Mouse (Mus musculus) brain, embryonic 14.5 days (tissue): ENCODE measurements around the gene Adam8. TPM values are rescaled to one million over a fixed set of nuclear protein-coding genes. Genes with fewer than 3 reads are reported as not detected.

Source experiments
- DNase-seq: peaks from one replicate; pipeline ENCODE4 v3.0.0-alpha.2; 2011; ENCODE audit warnings: low read depth
- CTCF ChIP-seq: fragments of 200-500 bp; IDR thresholded peaks from 2 replicates; pipeline ENCODE4 v1.5.1; 2012; ENCODE audit warnings: inconsistent platforms, mild to moderate bottlenecking, moderate library complexity, borderline replicate concordance; ENCODE audit not compliant: insufficient read depth, insufficient read length; ENCODE audit errors: extremely low read depth
- POLR2A ChIP-seq: fragments of 200-500 bp; IDR thresholded peaks from 2 replicates; pipeline ENCODE4 v1.6.1; 2012; ENCODE audit warnings: mild to moderate bottlenecking, inconsistent platforms, borderline replicate concordance; ENCODE audit not compliant: poor library complexity, insufficient read depth, insufficient read length, severe bottlenecking; ENCODE audit errors: extremely low read depth
- polyA plus RNA-seq: library from polyadenylated mRNA; depleted of rRNA; stranded (reverse); fragments of >200 nt; gene quantifications from 2 replicates; pipeline ENCODE4 v1.2.3, GENCODE M21; 2012; rRNA removed

Gene Adam8
- 12.7 and 14.7 TPM in 2 replicates for polyA plus RNA-seq

DNA sequence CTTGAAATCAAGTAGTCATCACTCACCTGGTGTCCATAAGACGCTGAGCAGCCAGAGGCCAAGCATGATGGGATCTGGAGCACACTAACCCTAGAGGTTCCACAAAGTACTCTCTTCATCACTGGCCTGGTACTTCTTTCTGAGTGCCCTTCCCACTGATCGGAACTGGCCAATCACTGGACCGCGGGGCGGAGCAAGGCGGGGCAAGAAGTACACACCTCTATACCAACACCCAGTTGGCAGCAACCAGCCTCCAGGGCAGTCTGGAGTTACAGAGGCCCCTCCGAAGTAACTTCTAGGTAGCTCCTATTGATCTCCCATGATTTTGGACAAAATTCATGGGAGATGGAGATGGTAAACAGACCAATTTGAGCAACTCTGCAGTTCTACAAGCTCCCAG lies at the start of gene Adam8:
Gene Adam8 (minus strand): TSS at position 157 of the 400 bp plus-strand sequence.
- no peak for TF ChIP-seq CTCF
- TF ChIP-seq POLR2A, result no peak
- DNase-seq, result peak; percentile 4

DNA sequence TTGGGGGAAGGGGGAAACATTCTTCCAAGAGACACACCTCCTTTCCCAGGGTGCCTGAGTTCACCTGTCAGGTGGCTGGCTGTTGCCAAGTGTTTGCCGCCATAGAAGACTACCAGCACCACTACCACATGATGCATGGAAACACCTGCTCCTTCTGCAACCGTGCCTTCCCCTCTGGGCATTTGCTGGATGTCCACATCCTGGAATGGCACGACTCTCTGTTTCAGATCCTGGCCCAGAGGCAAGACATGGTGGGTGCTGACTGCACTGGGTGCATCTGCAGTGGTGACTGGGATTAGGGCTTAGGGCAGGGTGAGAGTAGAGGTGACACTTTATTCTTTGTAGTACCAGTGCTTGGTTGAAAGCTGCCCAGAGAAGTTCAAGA lies 44.8 kb upstream of the Adam8 start:
- TF ChIP-seq POLR2A (no peak), CTCF (no peak)
- no peak for DNase-seq

DNA sequence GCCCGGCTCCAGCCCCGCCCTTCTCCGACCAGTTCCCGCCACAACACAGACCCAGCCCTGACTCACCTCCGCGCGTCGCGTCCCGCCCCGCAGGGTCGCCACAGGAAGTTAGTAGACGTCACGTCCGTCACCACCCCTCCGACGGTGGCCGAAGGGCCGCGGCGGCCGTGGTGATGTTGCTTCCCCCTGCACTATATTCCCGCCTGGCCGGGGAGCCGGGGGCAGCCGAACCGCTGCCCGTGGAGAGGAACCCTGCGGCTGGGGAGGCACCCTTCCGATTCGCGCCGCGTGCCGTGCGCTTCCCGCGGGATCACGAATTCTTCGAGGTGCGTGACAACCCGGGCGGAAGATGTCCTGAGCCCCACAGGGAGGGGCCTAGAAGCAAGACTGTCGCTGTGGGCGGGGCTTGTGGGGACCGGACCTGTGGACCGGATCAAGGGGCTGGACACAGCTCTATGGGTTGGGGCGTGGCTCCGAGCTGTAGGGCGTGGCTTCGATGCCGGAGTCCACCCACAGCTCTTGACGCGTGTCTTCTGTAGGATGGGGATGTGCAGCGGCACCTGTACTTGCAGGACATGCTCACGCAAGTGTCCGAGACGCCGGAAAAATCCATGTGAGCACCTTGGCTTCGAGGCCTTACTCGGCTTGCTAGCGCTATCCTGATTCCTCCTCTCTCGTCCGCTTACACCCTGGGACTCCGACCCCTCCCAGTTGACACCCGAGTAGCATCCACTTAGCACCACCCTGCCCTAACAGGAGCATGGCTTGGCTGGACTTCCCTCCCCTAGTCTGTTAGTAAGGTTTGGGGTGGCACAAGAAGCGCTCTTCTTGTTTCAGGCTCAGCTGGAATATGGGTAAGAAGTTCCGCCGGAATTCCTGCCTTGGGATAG lies 44.2 kb upstream of the Adam8 start, which contains the start of the genes Zfp511 and Tubgcp2:
Gene Zfp511 (plus strand): TSS at position 111 of the 890 bp plus-strand sequence.
Gene Tubgcp2 (minus strand): TSS at position 389 of the 890 bp plus-strand sequence.
- no peak for TF ChIP-seq CTCF
- TF ChIP-seq POLR2A, result peak; percentile 75; the same call in 1 of the 2 replicates
- peak; percentile 97 for DNase-seq

DNA sequence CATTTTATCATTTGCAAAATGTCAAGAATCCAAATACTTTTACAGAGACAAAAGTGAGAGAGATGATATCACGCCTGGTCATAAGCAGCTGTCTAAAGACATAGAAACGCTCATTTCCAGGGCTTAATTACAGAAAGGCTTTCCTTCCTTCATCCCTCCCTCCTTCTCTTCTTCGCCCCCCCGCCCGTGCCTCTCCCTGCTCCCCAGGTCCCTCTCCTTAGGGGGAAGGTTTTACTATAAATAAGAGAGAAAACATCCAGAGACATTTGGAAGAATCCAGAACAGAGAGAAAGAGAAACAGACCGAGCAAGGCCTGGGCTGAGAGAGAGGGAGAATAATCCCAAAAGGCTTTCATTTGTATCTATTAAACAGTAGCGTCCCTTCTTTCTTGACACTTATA lies 43.1 kb upstream of the Adam8 start:
- no peak for TF ChIP-seq POLR2A
- no peak for TF ChIP-seq CTCF
- no peak for DNase-seq

DNA sequence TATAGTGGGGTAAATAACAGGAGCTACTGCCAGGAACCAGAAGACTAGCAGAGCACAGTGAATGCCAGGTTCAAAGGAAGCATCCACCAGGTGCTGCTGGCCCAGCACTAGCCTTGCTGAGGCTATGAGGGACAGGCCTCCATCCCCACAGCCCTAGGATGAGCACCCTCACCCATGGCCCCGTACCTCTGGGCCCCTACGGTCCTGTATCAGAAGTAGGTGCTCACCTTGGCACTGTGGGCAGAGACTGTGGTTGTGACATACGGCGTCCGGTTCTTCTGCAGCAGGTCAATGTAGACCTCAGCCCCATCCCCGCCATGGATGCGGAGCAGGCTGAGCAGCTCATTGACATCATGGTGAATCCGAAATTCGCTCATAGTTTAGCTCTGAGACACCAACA lies 41.0 kb upstream of the Adam8 start:
- TF ChIP-seq CTCF (no peak), POLR2A (no peak)
- DNase-seq, result no peak

DNA sequence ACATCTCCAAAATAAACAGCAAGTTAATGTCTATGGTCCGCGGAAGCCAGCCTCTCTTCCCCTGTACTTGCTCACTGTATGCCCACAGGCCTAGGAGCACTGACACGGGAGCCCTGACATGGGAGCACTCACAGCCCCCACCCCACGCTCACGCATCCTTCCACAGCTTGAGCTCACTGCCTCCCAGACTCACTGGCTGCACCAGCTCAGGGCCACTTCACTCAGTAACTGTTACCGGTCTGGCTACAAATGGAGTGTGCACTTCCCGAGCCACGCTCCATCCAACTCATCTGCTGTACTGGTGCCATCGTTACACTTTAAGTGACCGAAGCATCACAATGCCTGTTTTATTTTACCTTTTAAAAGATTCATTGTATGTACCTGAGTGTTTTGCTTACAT lies 40.0 kb upstream of the Adam8 start:
- no peak for TF ChIP-seq CTCF
- no peak for TF ChIP-seq POLR2A
- no peak for DNase-seq

DNA sequence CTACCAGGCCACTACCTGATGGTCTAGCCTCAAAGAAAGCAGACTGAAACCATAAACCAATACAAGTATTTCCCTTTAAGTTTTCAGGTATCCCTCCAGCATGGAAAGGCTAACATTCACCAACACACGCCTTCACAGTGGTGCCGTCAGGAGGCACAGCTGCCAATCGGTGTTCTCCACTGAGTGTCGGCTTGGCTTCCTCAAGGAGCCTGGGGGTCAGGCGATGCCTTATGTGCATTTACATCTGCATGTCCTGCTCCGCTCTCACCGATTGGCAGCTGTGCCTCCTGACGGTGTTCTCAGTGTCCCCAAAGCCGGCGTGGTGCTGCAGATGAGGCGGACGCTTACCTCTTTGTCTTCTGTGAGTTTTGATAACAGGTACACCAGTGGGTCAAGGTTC lies 39.4 kb upstream of the Adam8 start:
- TF ChIP-seq CTCF (no peak), POLR2A (no peak)
- no peak for DNase-seq

DNA sequence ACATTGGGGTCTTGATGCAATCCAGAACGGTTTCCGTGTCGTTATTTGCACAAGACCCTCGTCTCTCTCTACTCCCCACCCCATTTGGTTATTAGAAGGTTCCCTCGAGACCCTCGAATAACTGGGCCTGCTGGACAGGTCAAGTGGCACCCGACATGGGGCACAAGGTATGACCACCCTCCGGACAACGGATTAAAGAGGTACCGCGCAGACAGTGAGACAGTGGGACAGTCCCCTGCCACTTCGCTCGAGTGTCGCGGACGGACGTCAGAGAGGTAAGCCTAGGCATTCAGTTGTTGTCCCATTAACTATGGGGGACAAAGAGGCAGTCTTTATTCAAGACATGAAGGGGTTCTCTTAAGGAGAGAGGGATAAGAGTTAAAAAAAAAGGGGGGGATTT lies 19.0 kb upstream of the Adam8 start:
- no peak for DNase-seq

DNA sequence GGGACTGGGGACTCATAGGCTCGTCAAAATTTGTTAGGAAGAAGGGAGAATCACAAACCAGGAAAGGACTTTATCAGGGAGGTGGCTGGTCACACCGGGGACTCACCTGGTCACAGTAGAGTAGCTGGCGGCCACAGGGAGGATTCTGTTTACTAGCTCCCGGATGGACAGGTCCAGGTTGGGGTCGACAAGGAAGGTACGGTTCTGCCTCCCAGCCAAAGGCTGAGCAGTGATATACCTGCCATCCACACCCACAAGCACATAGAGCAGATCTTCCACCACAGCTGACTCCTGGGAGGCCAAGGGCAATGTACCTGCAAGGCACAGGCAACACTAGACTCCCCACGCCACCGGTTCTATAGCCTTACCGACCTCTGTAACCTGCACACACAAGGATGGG lies 15.4 kb upstream of the Adam8 start:
- TF ChIP-seq POLR2A, result no peak
- no peak for TF ChIP-seq CTCF
- DNase-seq, result no peak

More for the DNA sequence above, 19.0 kb upstream of the Adam8 start:
- no peak for TF ChIP-seq CTCF
- no peak for TF ChIP-seq POLR2A

DNA sequence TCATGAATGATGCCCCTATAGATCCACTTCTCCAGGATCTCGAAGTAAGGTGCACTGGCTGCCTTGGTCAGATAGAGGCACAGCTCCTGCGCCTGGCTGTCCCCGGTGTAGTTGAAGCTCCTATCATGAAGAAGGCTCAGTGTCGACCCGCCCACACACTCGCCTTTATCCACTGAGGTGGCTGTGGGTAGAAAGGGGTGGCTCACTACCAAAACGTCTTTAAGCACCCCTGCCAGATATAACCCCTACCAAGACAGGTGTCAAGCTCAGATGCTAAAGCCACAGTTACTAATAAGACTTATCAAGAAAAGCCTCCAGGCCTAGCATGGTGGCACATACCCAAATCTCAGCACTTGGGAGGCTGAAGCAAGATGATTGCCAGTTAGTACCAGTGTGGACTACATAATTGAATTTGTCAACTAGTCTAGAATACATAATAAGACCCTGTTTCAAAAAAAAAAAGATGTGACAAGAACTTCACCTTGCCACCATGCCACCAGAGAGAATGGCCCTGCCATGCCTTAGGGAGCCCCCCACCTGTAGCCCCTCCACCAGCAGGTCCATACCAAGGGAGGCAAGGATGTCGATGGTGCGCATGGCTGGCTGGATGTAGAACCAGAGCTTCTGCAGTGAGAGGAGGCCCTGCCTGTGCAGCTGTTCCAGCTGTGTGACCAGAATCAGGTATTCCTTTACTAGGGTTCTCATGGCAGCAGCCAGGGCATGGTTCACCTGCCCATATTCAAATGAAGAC lies 14.7 kb upstream of the Adam8 start:
- TF ChIP-seq CTCF (no peak), POLR2A (no peak)
- no peak for DNase-seq

DNA sequence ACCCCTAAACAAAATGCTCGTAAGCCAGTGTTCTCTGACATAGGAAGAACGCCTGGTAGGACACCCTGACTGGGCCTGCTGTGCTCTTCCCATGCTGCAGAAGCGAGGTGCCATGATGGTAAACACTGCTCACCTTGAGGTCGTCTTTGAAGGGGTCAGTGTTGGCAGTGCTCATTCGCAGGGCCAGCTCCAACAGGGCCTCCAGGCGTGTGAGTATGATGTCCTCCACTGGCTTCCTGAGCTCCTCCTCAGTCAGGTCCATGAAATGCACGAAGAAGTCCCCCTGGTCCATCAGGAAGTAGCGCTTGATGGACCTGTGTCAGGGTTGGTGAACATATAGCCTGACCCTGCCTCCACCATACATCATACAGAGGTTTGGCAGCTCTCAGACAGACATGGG lies 12.3 kb upstream of the Adam8 start:
- TF ChIP-seq CTCF (no peak), POLR2A (no peak)

DNA sequence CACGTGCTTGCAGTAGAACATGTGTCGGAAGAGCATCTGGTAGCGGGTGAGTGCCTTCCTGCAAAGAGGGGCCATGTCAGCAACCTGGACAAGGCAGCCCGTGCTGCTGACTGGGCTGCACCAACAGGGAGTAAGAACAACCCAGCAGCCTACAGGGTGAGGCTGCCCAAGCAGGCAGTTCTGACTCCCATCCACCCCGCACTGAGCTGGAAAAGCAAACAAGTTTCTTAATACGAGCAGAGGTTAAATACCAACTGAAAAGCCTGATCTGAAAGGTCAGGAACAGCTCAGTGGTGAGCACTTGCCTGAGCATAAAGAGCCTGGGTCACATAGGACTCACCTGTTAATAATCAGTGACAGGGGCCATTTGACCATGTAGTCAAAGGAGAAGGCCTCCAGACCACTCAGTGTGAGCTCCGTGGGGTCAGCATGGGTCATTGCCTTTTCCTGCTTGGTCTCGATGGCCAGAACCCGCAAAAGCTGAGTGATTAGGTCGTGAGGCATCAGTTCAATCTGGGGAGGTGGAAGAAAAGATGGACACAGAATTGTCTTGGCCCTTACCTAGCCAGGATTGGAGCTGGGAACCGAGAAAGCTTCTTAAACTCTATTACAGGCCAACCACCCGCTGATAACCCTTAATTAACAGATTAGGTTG lies 8.9 kb upstream of the Adam8 start:
- DNase-seq, result no peak
- TF ChIP-seq POLR2A (no peak), CTCF (no peak)

More for the DNA sequence above, 12.3 kb upstream of the Adam8 start:
- no peak for DNase-seq
